Mouse (Mus musculus) erythroblast, embryonic 14.5 days (primary cell): Measurements from ENCODE around the gene Vwa5b1.

Experiments used
- GATA1 ChIP-seq: IDR thresholded peaks from 2 replicates; pipeline ENCODE4 v1.6.1; 2012; ENCODE audit warnings: low read length, inconsistent platforms, mixed read lengths
- TAL1 ChIP-seq: IDR thresholded peaks from 3 replicates; pipeline ENCODE4 v1.6.1; 2012; ENCODE audit warnings: low read length, inconsistent platforms, mixed read lengths

DNA sequence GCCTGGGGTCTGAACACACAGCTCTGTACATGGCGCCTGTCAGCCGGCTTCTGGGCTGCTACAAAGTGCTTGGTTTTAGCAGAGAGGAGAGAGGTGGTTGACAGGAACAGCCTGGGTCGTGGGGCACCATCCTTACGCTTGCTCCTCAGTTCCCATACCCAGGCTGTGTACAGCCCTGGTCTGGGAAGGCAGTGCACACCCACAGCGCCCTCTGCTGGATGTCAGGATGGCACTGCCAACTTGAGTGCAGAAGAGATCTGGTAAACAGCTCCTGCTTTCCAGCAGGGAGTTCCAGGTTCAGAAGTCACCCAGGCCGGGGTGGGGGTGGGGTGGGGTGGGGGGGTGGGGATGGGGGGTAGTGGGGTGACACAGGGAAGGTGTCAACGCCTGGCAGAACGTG lies 73.7 kb downstream of the Vwa5b1 start:
- TF ChIP-seq GATA1 (no peak), TAL1 (no peak)
